Mouse (Mus musculus) skeletal muscle tissue, adult 2 months (tissue): Measurements from ENCODE around the gene Dot1l.

Experiments
- DNase-seq: peaks from one replicate; pipeline ENCODE4 v3.0.0-alpha.2; 2012; ENCODE audit warnings: low read depth, low spot score

The Dot1l gene

GRCm38 (mm10) chr10:80829359-80830278 lies 74.6 kb downstream of the Dot1l start:
- DNase-seq: no peak

GRCm38 (mm10) chr10:80831136-80831535 lies 76.1 kb downstream of the Dot1l start:
- DNase-seq: no peak

GRCm38 (mm10) chr10:80832818-80833217 lies 77.8 kb downstream of the Dot1l start:
- DNase-seq: no peak

GRCm38 (mm10) chr10:80835617-80836016 lies 80.6 kb downstream of the Dot1l start:
- DNase-seq: no peak

GRCm38 (mm10) chr10:80836949-80837379 lies 82.0 kb downstream of the Dot1l start:
- DNase-seq: no peak

GRCm38 (mm10) chr10:80837827-80838226 lies 82.8 kb downstream of the Dot1l start:
- peak; percentile 81 for DNase-seq

- no peak for DNase-seq
These were observed 83.4 kb downstream of the Dot1l start for GRCm38 (mm10) chr10:80838346-80838912.

- DNase-seq: no peak
These were observed 84.8 kb downstream of the Dot1l start for GRCm38 (mm10) chr10:80839848-80840247.

GRCm38 (mm10) chr10:80841685-80842084 lies 86.7 kb downstream of the Dot1l start:
- no peak for DNase-seq

- DNase-seq: no peak
These were observed 87.3 kb downstream of the Dot1l start for GRCm38 (mm10) chr10:80842334-80842733.

GRCm38 (mm10) chr10:80843087-80843930 lies 88.3 kb downstream of the Dot1l start:
- no peak for DNase-seq

GRCm38 (mm10) chr10:80843931-80844547 lies 89.0 kb downstream of the Dot1l start, which contains the start of gene Lingo3:
Gene Lingo3 (minus strand): TSS chr10:80844039.
- DNase-seq: no peak
